Mouse (Mus musculus) c-Kit-negative CD71-positive TER-119-positive erythroid progenitor cells, embryonic 14.5 days (primary cell): ENCODE data around the gene Habp2.

Experiments
- DNase-seq: peaks from one replicate; pipeline ENCODE4 v3.0.0-alpha.2; 2013; ENCODE audit warnings: low read depth, low spot score

The Habp2 gene

DNA sequence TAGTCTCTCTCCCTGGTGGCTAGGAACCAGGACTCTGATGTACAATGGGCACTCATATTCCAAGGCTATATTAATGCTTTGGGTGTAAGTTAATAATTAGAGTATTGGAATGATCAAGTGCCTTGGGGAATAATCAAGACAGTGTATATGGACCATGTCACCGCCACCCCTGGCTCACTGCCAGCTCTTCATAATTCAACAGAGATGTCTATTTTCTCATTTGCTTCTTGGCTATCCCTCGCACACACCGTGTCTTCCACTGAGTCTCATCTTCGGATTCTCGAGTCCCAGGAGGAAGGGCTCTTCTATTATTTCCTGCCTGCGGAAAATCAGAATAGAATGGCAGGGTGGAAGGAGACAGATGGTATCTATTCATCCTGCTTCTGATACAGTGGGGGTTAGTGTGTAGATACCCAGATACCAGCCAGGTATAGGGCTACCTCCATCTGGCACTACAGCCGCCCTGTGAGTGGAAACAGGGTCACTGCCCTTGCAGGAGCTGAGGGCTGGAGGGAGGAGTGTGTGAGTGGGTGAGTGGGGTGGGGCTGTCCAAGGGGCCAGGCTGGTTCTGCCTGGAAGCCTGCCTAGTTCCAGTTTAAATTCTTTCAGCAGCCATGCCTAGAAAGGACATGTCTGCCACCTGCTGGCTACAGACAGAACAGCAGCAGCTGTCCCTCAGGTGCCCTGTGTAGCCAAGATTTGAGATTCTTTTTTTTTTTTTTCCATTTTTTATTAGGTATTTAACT is 7.9 kb downstream of the Habp2 start:
- DNase-seq, result no peak

- DNase-seq, result no peak
These were observed 9.7 kb downstream of the Habp2 start for GRCm38 (mm10) chr19:56296668-56297067.

- DNase-seq, result no peak
These were observed 10.3 kb downstream of the Habp2 start for GRCm38 (mm10) chr19:56297264-56297663.

DNA sequence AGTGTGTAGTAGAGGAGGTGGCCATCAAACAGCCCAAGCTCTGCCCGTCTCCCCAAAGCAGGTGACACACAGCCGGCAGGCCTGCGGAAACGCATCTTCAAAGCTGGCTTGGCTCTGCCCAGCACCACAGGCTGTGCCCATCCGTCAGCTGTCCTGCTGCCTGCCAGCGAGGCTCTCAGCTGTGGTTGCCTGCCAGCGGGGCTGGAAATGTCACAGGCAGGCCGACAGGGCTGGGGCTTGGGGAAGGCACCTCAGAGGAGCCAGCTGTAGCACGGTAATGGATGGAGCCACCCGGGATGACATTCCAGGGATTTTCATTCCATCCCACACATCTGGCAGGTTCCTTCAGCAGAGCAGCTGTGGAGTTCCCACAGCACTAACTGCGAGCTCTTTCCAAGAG is 13.9 kb downstream of the Habp2 start:
- no peak for DNase-seq

DNA sequence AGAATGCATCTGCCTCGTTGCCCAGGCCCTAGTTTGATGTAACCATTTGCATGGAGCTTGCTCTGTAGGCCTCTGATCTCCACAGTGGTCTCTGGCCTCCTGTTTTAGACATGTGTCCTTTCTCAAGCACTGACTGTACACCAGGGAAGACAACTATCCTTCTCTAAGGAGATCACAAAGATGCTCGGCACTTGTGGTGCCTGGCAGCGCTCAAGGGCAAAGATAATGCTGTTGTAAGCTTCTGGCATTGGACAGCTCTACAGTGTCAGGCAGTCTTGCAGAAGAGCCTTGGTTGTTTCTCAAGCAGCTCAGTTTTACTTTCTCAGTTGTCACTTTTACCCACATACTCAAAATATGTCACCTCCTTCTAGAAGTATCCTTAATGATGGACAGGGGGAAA is 29.6 kb downstream of the Habp2 start:
- DNase-seq, result no peak

- peak; percentile 3 for DNase-seq
These were observed 32.3 kb downstream of the Habp2 start for GRCm38 (mm10) chr19:56319219-56319618.

DNA sequence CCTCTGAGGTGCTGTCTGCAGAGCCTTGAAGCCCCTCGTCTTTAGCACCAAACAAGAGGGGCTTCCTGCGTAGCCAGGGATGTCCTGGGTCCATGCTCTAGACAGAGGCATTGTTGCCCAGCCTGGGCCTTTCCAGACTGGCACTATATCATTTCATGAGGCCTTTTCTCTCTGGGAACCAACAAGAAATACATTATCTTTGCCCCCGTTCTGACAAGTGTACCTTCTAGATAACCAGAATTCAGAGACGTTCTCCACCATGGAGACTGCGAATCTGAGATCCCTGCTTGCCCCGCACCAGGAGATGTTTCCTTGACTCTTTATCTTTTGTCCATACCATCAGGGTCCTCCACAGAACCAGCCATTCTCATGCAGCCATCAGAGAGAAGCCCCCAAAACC is 32.7 kb downstream of the Habp2 start:
- DNase-seq, result no peak

GRCm38 (mm10) chr19:56320186-56320860 is 33.4 kb downstream of the Habp2 start:
- no peak for DNase-seq

- no peak for DNase-seq
These were observed 34.5 kb downstream of the Habp2 start for GRCm38 (mm10) chr19:56321303-56321920.

- DNase-seq, result no peak
These were observed 38.7 kb downstream of the Habp2 start for GRCm38 (mm10) chr19:56325676-56326075.

DNA sequence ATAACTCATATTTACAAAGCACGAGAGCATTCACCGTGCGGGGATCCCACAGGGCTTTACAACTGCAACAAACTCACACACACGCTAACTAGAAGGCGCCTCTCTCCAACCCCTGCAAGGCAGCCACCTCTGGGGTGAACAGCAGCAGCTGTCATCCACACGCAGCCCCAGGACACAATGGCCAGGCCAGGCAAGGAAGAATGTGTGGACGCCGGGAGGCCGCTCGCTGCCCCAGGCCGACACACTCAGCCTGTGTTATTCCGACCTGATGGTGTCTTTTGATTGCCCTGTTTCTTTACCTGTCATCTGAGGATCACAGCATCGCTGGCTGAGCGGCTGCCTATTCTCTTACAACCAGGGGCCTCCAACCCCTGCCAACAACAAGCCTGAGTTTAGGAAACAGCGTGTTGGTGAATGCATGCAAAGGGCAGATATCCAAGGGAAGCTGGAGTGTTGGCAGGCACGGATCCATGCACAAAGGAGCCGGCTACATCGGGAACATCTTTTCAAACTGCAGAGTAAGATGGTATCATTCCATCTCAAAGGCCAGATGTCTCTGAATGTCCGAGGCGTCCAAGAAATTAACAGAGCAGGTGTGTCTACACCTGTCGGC is 39.4 kb downstream of the Habp2 start:
- DNase-seq, result no peak

DNA sequence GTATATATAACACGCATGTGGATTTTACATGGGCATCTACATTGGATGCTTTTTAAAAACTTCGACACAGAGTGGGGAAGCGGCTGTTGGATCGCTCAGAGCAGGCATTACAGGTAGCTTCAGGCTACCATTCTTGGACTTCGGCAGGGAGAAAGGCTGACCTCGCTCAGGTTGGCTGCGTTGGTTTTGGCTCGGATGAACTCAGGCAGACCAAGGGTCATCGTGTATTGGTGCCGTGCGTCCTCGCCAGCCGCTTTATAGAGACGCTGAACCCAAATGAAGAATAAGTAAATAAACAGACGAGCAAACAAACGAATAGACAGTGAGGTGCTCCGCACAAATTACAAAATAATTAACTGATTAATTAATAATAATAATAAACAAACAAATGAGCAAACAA is 49.4 kb downstream of the Habp2 start:
- no peak for DNase-seq

GRCm38 (mm10) chr19:56336826-56337225 is 49.9 kb downstream of the Habp2 start:
- DNase-seq, result no peak

DNA sequence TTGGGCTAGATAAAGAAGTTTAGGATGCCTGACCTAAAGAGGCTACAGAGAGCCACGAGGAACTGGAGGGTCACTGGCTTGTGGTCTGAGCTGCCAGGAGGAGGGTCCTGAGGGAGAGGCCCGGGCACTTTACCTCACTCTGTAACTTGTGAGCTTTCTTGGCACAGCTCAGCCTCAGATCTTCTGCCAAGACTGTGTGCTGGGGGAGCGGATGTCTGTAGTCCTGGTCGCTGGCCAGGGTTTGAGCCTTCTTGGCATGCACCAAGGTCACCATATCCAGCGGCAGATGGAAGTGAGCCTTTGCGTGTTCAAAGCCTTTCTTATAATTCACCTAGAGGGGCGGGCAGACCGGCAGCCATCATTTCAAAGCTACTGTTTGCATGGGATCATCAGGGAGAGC is 55.1 kb downstream of the Habp2 start:
- DNase-seq, result no peak

GRCm38 (mm10) chr19:56343869-56344563 is 57.1 kb downstream of the Habp2 start:
- DNase-seq, result no peak

- no peak for DNase-seq
These were observed 59.1 kb downstream of the Habp2 start for GRCm38 (mm10) chr19:56346016-56346415.

- DNase-seq, result no peak
These were observed 59.8 kb downstream of the Habp2 start for GRCm38 (mm10) chr19:56346750-56347149.

DNA sequence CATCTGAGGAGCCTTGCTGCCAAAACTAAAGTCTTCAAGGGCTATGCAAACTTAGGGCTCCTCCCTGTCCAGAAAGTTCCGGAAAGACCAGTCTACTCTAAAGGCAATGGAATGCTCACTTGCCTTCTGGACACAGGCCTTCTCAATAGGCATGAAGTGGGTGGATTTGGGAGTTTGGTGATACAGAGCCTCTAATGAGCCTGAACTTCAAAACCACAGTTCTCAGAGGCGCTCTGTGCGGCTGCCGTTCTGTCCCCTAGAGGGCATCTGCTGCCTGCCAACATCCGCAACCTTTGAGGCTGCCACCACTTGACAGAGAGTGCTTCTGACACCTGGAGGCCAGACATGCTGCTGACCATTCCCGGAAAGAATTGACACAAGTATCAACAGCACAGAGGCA is 62.4 kb downstream of the Habp2 start:
- DNase-seq, result no peak

DNA sequence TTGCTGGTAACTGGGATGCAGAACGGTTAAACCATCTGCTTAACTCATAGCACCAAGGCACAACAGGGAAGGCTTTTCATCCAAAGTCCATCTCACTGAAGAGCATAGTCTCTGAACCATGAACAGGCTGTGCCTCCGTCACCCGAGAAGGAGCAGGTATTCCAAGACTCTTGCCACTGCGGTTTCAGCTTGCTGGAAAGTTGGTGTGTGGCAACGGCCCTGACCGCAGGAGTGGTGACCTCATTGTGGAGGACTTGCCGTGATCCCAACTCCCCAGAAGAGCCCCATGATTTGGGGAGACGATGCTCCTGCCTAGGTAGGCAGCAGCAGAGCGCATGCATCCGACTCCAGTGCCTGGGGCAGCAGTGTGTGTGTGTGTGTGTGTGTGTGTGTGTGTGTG is 66.8 kb downstream of the Habp2 start:
- no peak for DNase-seq

GRCm38 (mm10) chr19:56355201-56355600 is 68.3 kb downstream of the Habp2 start:
- DNase-seq, result no peak

DNA sequence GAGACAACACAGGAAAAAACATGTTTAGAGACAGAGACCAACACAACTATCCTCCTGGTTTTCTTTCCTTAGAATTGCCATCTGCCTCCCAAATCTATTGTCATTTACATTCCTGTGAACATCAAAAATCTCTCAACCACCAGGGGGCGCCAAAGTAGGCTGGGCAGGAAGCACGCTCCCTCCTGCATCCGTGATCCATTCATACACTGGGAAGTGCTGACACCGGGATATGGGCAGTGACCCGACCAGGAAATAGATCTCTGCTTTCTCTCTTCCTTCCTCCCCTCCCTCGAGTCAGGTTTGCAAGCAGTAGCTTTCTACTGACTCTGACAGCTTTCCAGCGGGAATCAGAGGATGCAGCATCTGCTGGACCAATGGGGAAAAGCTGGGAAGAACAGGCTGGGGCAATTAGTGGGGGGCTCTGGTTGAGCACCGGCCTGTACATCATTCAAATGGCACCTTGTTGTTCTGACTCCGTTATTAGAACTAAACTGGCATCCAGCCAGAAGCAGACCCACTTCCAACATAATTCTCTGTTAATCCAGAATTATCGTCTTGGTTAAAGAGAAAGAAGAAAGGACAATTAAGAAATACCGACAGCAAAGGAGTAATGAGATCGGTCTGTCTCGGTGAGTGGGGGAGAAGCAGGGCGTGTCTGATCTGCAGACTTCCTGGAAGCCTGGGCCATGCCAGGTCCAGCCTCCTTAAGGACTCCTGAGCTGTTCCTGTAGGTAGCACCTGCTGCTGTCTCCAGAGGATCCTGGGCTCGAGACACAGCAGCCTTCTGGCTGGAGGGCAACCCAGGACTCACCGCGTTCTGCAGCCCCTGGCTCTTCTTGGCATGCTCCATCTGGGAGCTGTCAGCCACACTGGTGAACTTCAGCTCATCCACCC is 69.8 kb downstream of the Habp2 start:
- DNase-seq, result peak; percentile 48
